Comparison of ENCODE assay signal across 26 mouse cellular contexts in genomic region chr5:91860489-91860888, GRCm38 (mm10).
DNase-seq lines count a peak whose midpoint lies in the region; ATAC-seq lines count a peak whose summit lies in the region.
"Had no signal": no experiment of that assay in that cellular context is flagged by ENCODE, and none has a peak within 500 bp of the region (broad histone marks: within the 10 kb centered on the region; RNA-seq: fewer than 3 reads in every experiment).

No protein-coding gene starts in this region.

- H3K36me3 ChIP-seq in embryonic facial prominence, embryonic 14.5 days (ENCODE audit: control insufficient read depth, insufficient read depth, low read length): no peaks in the 10 kb centered on the region
- H3K36me3 ChIP-seq in embryonic facial prominence, embryonic 10.5 days (replicated peaks): no peaks in the 10 kb centered on the region
- no peaks in the 10 kb centered on the region for H3K36me3 ChIP-seq in midbrain, embryonic 11.5 days (ENCODE audit: control insufficient read depth, insufficient read depth, low read length)
- no peaks in the 10 kb centered on the region for H3K36me3 ChIP-seq in midbrain, embryonic 10.5 days
- H3K36me3 ChIP-seq: embryonic facial prominence, embryonic 12.5 days; embryonic facial prominence, embryonic 15.5 days; forebrain, embryonic 10.5 days; forebrain, embryonic 12.5 days; G1E had no signal

- peak; percentile 11; the same call in 1 of the 2 replicates for ATAC-seq in embryonic facial prominence, embryonic 14.5 days (ENCODE audit: low read depth)
- no peak for ATAC-seq in midbrain, embryonic 11.5 days (ENCODE audit: low FRiP score)
- ATAC-seq: CD4-positive, CD25-positive, alpha-beta regulatory T cell, adult 4 months; forebrain, embryonic 14.5 days; forebrain, embryonic 16.5 days had no signal

- H3K27ac ChIP-seq in embryonic facial prominence, embryonic 14.5 days (replicated peaks; ENCODE audit: low read depth, low read length): no peak overlapping the region
- H3K27ac ChIP-seq in embryonic facial prominence, embryonic 10.5 days (replicated peaks): no peak overlapping the region
- H3K27ac ChIP-seq in midbrain, embryonic 11.5 days (ENCODE audit: low read depth, low read length): no peak overlapping the region
- no peak overlapping the region for H3K27ac ChIP-seq in midbrain, embryonic 10.5 days (replicated peaks)
- H3K27ac ChIP-seq: embryonic facial prominence, embryonic 12.5 days; embryonic facial prominence, embryonic 15.5 days; forebrain, embryonic 10.5 days; forebrain, embryonic 12.5 days had no signal

- no peak overlapping the region for H3K9ac ChIP-seq in embryonic facial prominence, embryonic 14.5 days (ENCODE audit: low read depth, low read length)
- no peak overlapping the region for H3K9ac ChIP-seq in midbrain, embryonic 11.5 days (ENCODE audit: low read length)
- H3K9ac ChIP-seq: embryonic facial prominence, embryonic 12.5 days; embryonic facial prominence, embryonic 15.5 days; forebrain, embryonic 12.5 days had no signal

- H3K4me3 ChIP-seq in embryonic facial prominence, embryonic 14.5 days (ENCODE audit: low read depth, low read length): no peak overlapping the region
- H3K4me3 ChIP-seq in embryonic facial prominence, embryonic 10.5 days: no peak overlapping the region
- H3K4me3 ChIP-seq in midbrain, embryonic 11.5 days (ENCODE audit: low read depth, low read length): no peak overlapping the region
- H3K4me3 ChIP-seq in midbrain, embryonic 10.5 days: no peak overlapping the region
- H3K4me3 ChIP-seq: embryonic facial prominence, embryonic 12.5 days; embryonic facial prominence, embryonic 15.5 days; erythroblast, embryonic 14.5 days; forebrain, embryonic 10.5 days; forebrain, embryonic 12.5 days had no signal

- peak; percentile 59 for DNase-seq in embryonic facial prominence, embryonic 14.5 days (ENCODE audit: low spot score)
- no peak for DNase-seq in embryonic facial prominence, embryonic 10.5 days (ENCODE audit: low spot score)
- peak; percentile 8 for DNase-seq in midbrain, embryonic 11.5 days (ENCODE audit: low spot score, missing footprints)
- DNase-seq in midbrain, embryonic 10.5 days (ENCODE audit: low spot score): no peak
- no peak for DNase-seq in layer of hippocampus, postnatal 25 days (ENCODE audit: extremely low spot score in 1 of 2, low spot score in 1 of 2)
- DNase-seq: adrenal gland, adult 2 months; adrenal gland, postnatal 10 days; adrenal gland, postnatal 25 days; B cell, adult 2 months; cerebellum, adult 11 months; cerebellum, adult 18-20 months; cerebellum, adult 8-10 months; cerebellum, adult 9-11 months; cerebellum, postnatal 14 days; cerebellum, postnatal 36 days; embryo, embryonic 11 days had no signal

- H3K9me3 ChIP-seq in embryonic facial prominence, embryonic 14.5 days (ENCODE audit: control insufficient read depth, low read length): no peaks in the 10 kb centered on the region
- no peaks in the 10 kb centered on the region for H3K9me3 ChIP-seq in embryonic facial prominence, embryonic 10.5 days
- H3K9me3 ChIP-seq in midbrain, embryonic 11.5 days (ENCODE audit: control insufficient read depth, low read length): no peaks in the 10 kb centered on the region
- H3K9me3 ChIP-seq in midbrain, embryonic 10.5 days (replicated peaks): no peaks in the 10 kb centered on the region
- H3K9me3 ChIP-seq: embryonic facial prominence, embryonic 12.5 days; embryonic facial prominence, embryonic 15.5 days; forebrain, embryonic 10.5 days; forebrain, embryonic 12.5 days; G1E had no signal

- no peaks in the 10 kb centered on the region for H3K27me3 ChIP-seq in embryonic facial prominence, embryonic 14.5 days (replicated peaks; ENCODE audit: control insufficient read depth, insufficient read depth, low read length)
- no peaks in the 10 kb centered on the region for H3K27me3 ChIP-seq in embryonic facial prominence, embryonic 10.5 days (replicated peaks; ENCODE audit: low read depth, poor library complexity, severe bottlenecking)
- H3K27me3 ChIP-seq in midbrain, embryonic 11.5 days (ENCODE audit: control insufficient read depth, insufficient read depth, low read length): no peaks in the 10 kb centered on the region
- no peaks in the 10 kb centered on the region for H3K27me3 ChIP-seq in midbrain, embryonic 10.5 days (ENCODE audit: low read depth, poor library complexity, severe bottlenecking)
- H3K27me3 ChIP-seq: CH12.LX; embryonic facial prominence, embryonic 12.5 days; embryonic facial prominence, embryonic 15.5 days; forebrain, embryonic 12.5 days had no signal

- H3K4me2 ChIP-seq in embryonic facial prominence, embryonic 14.5 days (ENCODE audit: low read depth, low read length): no peak overlapping the region
- no peak overlapping the region for H3K4me2 ChIP-seq in midbrain, embryonic 11.5 days
- H3K4me2 ChIP-seq: embryonic facial prominence, embryonic 12.5 days; embryonic facial prominence, embryonic 15.5 days; forebrain, embryonic 12.5 days had no signal

- H3K4me1 ChIP-seq in embryonic facial prominence, embryonic 14.5 days (ENCODE audit: control insufficient read depth, insufficient read depth, low read length): no peaks in the 10 kb centered on the region
- H3K4me1 ChIP-seq in embryonic facial prominence, embryonic 10.5 days: no peaks in the 10 kb centered on the region
- H3K4me1 ChIP-seq in midbrain, embryonic 11.5 days (ENCODE audit: control insufficient read depth, insufficient read depth, low read length): no peaks in the 10 kb centered on the region
- no peaks in the 10 kb centered on the region for H3K4me1 ChIP-seq in midbrain, embryonic 10.5 days
- H3K4me1 ChIP-seq: embryonic facial prominence, embryonic 12.5 days; embryonic facial prominence, embryonic 15.5 days; forebrain, embryonic 10.5 days; forebrain, embryonic 12.5 days had no signal

- WGBS in embryonic facial prominence, embryonic 14.5 days: 68% methylated on average over 2 of the region's 2 CpGs
- WGBS in embryonic facial prominence, embryonic 10.5 days: 82% methylated on average over 2 of the region's 2 CpGs
- 74% methylated on average over 2 of the region's 2 CpGs for WGBS in midbrain, embryonic 11.5 days
- WGBS in midbrain, embryonic 10.5 days: 87% methylated on average over 2 of the region's 2 CpGs

Comparison
In these comparisons a context has a peak if more than half of its experiments do, and no peak if none do; other contexts are left out.
1. DNase-seq: peak in embryonic facial prominence, embryonic 14.5 days (single experiment) and midbrain, embryonic 11.5 days (single experiment); none in embryonic facial prominence, embryonic 10.5 days (single experiment), midbrain, embryonic 10.5 days (single experiment) and layer of hippocampus, postnatal 25 days (0 of 2).